Mouse (Mus musculus): ENCODE data around the gene Lsm11. TPM values are rescaled to one million over a fixed set of nuclear protein-coding genes. Genes with fewer than 3 reads are reported as not detected.

Lsm11 gene
- polyA plus RNA-seq, 1 experiment from 2014 or later = 5.6 TPM

DNA sequence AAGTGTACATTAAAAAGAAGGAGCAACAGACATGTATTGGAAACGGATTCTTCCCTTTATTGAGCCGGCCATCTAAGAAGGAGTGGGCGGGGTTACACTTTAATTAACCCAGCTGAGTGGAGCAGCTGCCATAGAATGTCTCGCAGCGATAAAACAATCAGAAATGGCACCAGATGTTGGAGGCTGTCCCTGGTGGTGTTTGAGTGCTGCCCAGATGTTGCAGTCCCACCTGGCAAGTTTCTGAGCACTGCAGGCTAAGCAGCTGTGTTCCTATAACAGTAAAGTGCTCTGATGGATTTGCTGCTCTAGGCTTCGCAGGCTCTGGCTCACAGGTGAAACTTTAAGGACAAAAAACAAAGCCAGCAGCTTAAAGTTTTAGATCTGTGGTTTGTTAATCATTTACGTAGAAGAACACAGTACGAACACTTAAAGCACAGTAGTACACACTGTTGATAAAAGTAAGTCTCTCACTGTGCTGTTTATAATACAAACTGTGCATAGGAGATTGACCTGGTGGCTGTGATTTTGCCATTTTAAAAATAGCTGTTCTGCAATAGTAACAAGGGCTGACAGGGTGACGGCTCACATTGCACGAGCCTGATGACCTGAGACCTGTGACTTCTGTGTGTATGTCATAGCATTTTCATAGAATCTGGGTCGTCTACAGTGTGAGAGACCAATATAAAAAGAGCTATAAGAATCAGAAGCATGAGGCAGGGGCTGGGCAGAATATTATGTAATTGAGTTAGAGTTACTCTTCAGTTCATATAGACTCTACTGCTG, 44.3 kb downstream of the Lsm11 start:
- Histone ChIP-seq H3K9ac (no peak overlapping the region), H3K9me3 (no peaks in the 10 kb centered on the region), H3K4me1 (peaks cover 5% of the 10 kb centered on the region; the same call in 1 of the 2 replicates), H3K4me2 (no peak overlapping the region), H3K27me3 (no peaks in the 10 kb centered on the region), H3K27ac (no peak overlapping the region), H3K36me3 (peaks cover 40% of the 10 kb centered on the region), H3K4me3 (no peak overlapping the region)
- 40% methylated on average over 11 of the region's 11 CpGs for WGBS
- no peak for ATAC-seq (ENCODE audit: insufficient number of reproducible peaks, low FRiP score, low TSS enrichment, low read depth)

DNA sequence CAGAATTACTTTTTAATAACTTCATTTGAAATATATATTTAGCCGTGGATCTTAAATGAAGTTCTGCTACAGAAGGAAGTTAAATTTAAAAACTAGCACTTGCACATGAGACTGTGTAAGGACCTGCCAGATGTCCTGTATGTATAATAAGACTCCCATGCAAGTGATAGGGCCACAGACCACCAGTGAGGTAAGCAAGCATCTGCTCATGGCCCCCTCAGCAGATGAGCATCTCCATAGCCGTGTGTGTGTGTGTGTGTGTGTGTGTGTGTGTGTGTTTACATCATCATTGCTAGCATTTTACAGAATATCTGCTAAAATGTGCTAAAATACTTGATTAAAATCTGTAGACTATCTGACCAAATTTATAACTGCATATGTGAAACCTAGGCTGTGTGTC, 47.3 kb downstream of the Lsm11 start:
- Histone ChIP-seq H3K27me3 (no peaks in the 10 kb centered on the region), H3K4me1 (peaks cover 5% of the 10 kb centered on the region; the same call in 1 of the 2 replicates), H3K9ac (no peak overlapping the region), H3K36me3 (peaks cover 47% of the 10 kb centered on the region), H3K27ac (no peak overlapping the region), H3K9me3 (no peaks in the 10 kb centered on the region), H3K4me3 (no peak overlapping the region), H3K4me2 (no peak overlapping the region)
- ATAC-seq (ENCODE audit: insufficient number of reproducible peaks, low FRiP score, low TSS enrichment, low read depth) = no peak
- 88% methylated on average over 2 of the region's 2 CpGs for WGBS

DNA sequence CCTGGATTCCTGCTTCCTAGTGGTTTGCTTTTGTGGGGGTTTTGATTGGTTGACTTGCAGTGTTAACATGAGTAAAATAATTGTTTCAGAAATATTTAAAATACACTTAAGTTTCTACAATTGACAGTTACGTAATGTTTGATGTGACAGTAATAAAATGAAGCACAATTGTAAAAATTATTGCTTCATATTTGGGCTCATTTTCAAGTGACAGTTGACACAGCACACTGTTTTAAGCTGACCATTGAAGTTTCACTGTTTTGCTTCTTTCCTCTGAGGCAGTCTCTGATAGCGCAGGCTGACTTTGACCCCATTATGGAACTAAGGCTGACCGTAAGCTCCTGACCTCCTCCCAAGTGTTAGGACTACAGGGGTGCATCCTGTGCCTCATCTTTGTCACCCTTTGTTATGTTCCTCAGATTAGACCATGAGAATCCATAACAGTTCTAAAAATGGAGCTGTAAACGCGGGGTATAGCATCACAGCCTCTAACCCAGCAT, 51.8 kb downstream of the Lsm11 start:
- Histone ChIP-seq H3K4me1 (no peaks in the 10 kb centered on the region), H3K27ac (no peak overlapping the region), H3K9ac (no peak overlapping the region), H3K4me3 (no peak overlapping the region), H3K4me2 (no peak overlapping the region), H3K27me3 (no peaks in the 10 kb centered on the region), H3K36me3 (peaks cover 73% of the 10 kb centered on the region), H3K9me3 (no peaks in the 10 kb centered on the region)
- 96% methylated on average over 5 of the region's 5 CpGs for WGBS
- ATAC-seq (ENCODE audit: insufficient number of reproducible peaks, low FRiP score, low TSS enrichment, low read depth) = no peak

DNA sequence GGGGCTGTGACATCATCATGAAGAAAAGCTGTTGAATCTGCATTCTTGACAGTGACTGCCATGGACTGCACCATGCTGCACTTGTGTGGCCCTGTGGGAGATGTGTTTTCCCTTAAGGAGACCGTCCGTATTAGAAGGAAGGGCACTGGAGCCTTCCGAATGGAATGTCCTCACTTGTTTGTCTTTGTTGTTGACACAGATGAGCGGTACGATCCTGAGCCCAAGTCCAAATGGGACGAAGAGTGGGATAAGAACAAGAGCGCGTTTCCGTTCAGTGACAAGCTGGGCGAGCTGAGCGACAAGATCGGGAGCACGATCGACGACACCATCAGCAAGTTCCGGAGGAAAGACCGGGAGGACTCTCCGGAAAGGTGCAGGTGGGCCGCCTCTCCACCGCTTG, 54.3 kb downstream of the Lsm11 start:
- no peak overlapping the region for H3K4me3 ChIP-seq
- no peaks in the 10 kb centered on the region for H3K4me1 ChIP-seq
- 93% methylated on average over 20 of the region's 20 CpGs for WGBS
- H3K36me3 ChIP-seq = peaks cover 73% of the 10 kb centered on the region
- H3K9ac ChIP-seq = no peak overlapping the region
- H3K27ac ChIP-seq = no peak overlapping the region
- no peaks in the 10 kb centered on the region for H3K27me3 ChIP-seq
- ATAC-seq (ENCODE audit: insufficient number of reproducible peaks, low FRiP score, low TSS enrichment, low read depth) = no peak
- no peak overlapping the region for H3K4me2 ChIP-seq
- H3K9me3 ChIP-seq = no peaks in the 10 kb centered on the region

DNA sequence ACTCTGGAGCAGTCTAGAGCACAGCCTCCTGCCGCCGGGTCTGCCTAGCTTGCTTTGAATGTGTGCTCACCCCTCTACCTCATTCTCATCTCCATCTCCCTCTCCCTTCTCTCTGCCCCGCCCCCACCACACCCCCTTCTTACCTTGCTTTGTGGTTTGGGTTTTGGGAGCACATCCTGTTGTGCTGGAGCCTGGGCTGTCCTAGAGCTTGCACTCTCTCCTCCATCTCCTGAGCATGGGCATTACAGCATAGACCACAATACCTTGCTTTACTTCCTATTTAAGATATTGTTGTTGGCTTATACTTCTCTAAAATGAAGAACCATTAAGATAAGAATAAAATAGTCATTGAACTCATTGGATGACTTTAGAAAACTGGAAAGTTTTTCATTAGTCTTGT, 54.8 kb downstream of the Lsm11 start:
- no peak overlapping the region for H3K27ac ChIP-seq
- H3K27me3 ChIP-seq = no peaks in the 10 kb centered on the region
- 80% methylated on average over 3 of the region's 3 CpGs for WGBS
- no peak for ATAC-seq (ENCODE audit: insufficient number of reproducible peaks, low FRiP score, low TSS enrichment, low read depth)
- H3K4me1 ChIP-seq = no peaks in the 10 kb centered on the region
- no peak overlapping the region for H3K4me3 ChIP-seq
- H3K36me3 ChIP-seq = peaks cover 72% of the 10 kb centered on the region
- no peak overlapping the region for H3K9ac ChIP-seq
- H3K4me2 ChIP-seq = no peak overlapping the region
- H3K9me3 ChIP-seq = no peaks in the 10 kb centered on the region

DNA sequence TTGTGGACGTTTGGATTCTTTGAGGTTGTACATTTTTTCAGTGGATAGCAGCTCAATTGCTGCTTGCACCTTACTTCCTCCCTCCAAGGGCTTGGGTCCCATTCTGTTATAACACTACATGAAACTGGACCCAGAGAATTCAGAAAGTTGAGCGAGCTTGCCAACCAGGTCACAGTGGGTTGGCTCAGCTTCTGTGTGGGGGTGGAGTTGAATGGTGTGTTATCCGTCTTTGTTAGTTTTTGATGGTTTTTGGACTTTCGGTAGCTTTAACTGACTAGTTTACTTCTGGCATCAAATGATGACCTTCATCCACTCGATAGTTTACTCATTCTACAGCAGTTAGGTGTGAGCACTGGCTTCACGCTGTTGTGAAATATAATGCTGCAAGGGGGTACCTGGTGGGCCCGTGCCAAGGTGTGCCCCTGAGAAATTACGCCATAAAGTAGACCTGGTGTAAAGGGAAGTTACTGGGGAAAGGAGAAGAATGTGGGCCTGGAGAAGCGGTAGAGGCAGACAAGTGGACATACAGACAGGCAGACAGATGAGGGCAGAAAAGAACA, 56.2 kb downstream of the Lsm11 start:
- Histone ChIP-seq H3K36me3 (peaks cover 63% of the 10 kb centered on the region), H3K9ac (no peak overlapping the region), H3K4me3 (no peak overlapping the region), H3K27ac (no peak overlapping the region), H3K4me2 (no peak overlapping the region), H3K4me1 (peaks cover 2% of the 10 kb centered on the region), H3K27me3 (no peaks in the 10 kb centered on the region), H3K9me3 (no peaks in the 10 kb centered on the region)
- no peak for ATAC-seq (ENCODE audit: insufficient number of reproducible peaks, low FRiP score, low TSS enrichment, low read depth)
- 76% methylated on average over 9 of the region's 9 CpGs for WGBS

DNA sequence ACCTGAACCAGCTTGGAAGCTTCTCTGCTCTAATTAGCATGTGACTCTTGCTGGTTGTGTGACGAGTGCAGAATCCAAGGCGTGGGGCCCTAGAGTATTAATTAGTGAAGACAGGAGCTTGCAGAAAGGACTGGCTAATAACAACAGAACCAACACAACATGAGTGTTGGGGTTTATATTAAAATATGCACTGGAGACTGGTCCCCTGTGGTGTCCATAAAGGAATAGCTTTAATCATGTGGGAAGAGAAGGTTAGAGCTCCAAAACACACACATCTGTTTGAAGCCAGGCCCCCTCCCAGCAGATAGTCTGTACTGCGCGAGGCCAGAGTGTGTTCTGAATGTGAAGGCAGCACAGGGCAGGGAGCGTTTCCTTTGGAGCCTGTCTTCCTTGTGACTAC, 58.1 kb downstream of the Lsm11 start:
- Histone ChIP-seq H3K27me3 (no peaks in the 10 kb centered on the region), H3K27ac (no peak overlapping the region), H3K36me3 (peaks cover 48% of the 10 kb centered on the region), H3K9me3 (no peaks in the 10 kb centered on the region), H3K9ac (no peak overlapping the region), H3K4me3 (no peak overlapping the region), H3K4me2 (no peak overlapping the region), H3K4me1 (peaks cover 15% of the 10 kb centered on the region)
- WGBS = 57% methylated on average over 5 of the region's 5 CpGs
- ATAC-seq (ENCODE audit: insufficient number of reproducible peaks, low FRiP score, low TSS enrichment, low read depth) = no peak

DNA sequence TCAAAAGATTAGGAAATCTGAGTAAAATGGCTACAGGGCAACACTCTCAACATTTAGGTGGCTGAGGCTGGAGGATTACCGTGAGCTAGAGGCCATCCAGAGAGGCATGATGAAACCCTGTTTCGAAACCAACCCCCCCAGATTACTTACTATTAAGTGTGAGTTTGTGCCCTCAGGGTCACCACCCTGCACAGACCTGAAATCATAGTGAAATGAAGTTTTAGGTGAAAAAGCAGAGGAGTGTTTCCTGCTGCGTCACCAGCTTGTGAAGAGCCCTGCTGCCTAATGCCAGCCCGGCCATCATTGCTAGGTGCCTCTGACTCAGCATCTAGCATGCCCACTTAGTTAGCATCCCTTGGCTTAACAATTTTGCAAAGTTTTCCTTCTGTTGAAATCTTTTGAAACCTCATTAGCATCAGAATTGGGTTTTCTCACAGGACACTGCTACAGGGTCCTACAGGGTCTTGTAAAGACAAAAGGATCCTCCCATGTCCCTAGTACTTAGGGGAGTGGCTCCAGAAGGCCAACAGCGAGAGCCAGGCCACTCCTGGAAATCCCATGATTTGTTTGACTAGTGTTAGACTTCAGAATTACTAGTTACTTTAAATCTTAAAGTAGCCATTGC, 59.0 kb downstream of the Lsm11 start:
- no peak for ATAC-seq (ENCODE audit: insufficient number of reproducible peaks, low FRiP score, low TSS enrichment, low read depth)
- Histone ChIP-seq H3K4me3 (no peak overlapping the region), H3K27me3 (no peaks in the 10 kb centered on the region), H3K36me3 (peaks cover 42% of the 10 kb centered on the region), H3K9me3 (no peaks in the 10 kb centered on the region), H3K4me2 (no peak overlapping the region), H3K27ac (no peak overlapping the region), H3K4me1 (peaks cover 19% of the 10 kb centered on the region), H3K9ac (no peak overlapping the region)
- WGBS = 79% methylated on average over 5 of the region's 5 CpGs

DNA sequence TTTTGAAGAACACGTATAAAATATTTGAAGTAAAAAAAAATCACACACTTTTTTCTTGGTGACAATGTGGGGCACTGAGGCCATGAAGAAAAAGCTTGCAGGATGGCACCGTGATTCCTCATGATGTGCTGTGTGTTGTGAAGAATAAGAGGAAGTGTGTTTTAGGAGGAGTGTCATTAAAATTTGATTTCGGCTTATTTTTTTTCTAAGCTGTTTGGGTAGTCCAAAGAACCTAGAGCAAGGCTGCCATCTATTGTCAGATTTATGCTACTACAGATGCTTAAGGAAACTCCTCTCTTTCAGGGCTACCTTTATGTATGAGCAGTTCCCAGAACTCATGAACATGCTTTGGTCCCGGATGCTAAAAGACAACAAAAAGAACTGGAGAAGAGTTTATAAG, 60.7 kb downstream of the Lsm11 start:
- WGBS = 34% methylated on average over 4 of the region's 4 CpGs
- Histone ChIP-seq H3K9me3 (no peaks in the 10 kb centered on the region), H3K27ac (no peak overlapping the region), H3K9ac (no peak overlapping the region), H3K27me3 (no peaks in the 10 kb centered on the region), H3K36me3 (peaks cover 26% of the 10 kb centered on the region), H3K4me2 (no peak overlapping the region), H3K4me3 (no peak overlapping the region), H3K4me1 (peaks cover 28% of the 10 kb centered on the region)
- ATAC-seq (ENCODE audit: insufficient number of reproducible peaks, low FRiP score, low TSS enrichment, low read depth) = no peak

DNA sequence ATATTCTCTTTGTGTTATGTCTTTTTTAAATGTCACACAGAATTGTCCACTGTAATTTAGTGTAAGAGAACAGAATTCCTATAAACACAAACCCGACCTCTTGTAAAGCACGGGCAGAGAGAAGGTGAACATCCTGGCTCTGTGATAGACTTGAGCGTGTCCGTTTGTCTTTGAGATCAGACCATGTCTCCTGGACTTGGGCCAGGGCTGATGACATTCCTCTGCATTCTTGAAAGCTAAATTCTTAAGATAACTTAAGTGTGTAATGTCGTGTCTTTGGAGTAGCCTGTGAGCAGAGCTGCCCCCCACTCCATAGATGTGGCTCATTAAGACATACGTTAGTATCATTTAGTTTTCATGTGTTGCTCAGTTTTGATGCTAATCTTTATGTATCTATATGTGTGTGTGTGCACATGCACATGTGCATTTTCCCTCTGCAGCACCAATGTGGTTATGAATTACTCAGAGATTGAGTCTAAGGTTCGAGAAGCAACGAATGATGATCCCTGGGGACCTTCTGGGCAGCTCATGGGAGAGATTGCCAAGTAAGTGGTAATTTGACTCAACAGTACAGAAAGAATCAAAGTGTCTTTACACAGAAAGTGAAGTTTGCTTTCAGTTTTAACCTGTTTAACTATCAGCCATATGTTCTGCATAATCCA, 61.3 kb downstream of the Lsm11 start:
- no peaks in the 10 kb centered on the region for H3K9me3 ChIP-seq
- peaks cover 28% of the 10 kb centered on the region for H3K4me1 ChIP-seq
- no peak for ATAC-seq (ENCODE audit: insufficient number of reproducible peaks, low FRiP score, low TSS enrichment, low read depth)
- no peak overlapping the region for H3K9ac ChIP-seq
- H3K36me3 ChIP-seq = peaks cover 20% of the 10 kb centered on the region
- no peak overlapping the region for H3K4me2 ChIP-seq
- H3K27ac ChIP-seq = no peak overlapping the region
- H3K27me3 ChIP-seq = no peaks in the 10 kb centered on the region
- H3K4me3 ChIP-seq = no peak overlapping the region
- 34% methylated on average over 8 of the region's 8 CpGs for WGBS

DNA sequence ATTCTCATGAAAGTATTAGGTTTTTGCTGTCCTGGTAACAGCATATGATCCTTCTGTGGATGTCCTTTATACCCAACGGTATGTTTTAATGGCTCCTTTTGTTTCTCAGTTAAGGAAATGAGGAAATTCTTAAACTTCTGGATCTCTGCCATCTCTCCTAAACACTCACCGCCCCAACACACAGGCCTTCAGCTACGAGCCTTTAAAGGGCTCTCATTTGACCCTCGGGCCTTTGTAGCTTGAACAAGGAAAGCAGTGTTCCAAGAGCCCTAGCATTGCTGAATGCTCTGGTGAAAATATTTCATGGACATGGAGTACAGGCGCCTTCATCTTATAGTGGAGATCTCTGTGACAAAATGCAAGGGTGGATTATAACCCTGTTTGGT, 63.1 kb downstream of the Lsm11 start:
- H3K4me3 ChIP-seq = no peak overlapping the region
- peaks cover 33% of the 10 kb centered on the region for H3K4me1 ChIP-seq

More for the DNA sequence above, 63.1 kb downstream of the Lsm11 start:
- no peak for ATAC-seq (ENCODE audit: insufficient number of reproducible peaks, low FRiP score, low TSS enrichment, low read depth)
- Histone ChIP-seq H3K4me2 (no peak overlapping the region), H3K27me3 (no peaks in the 10 kb centered on the region), H3K9ac (no peak overlapping the region), H3K27ac (peak overlapping the region; percentile 71), H3K36me3 (peaks cover 15% of the 10 kb centered on the region), H3K9me3 (no peaks in the 10 kb centered on the region)
- 20% methylated on average over 5 of the region's 5 CpGs for WGBS
